Mouse (Mus musculus) cortical plate, adult 2 months (tissue): ENCODE measurements around the gene Gm45837.

Experiments
- CTCF ChIP-seq: fragments of 200-500 bp; IDR thresholded peaks from 2 replicates; pipeline ENCODE4 v1.5.1; 2011; ENCODE audit warnings: mild to moderate bottlenecking, control low read depth, low read length; ENCODE audit not compliant: insufficient read depth; ENCODE audit errors: extremely low read depth
- POLR2A ChIP-seq: fragments of 200-500 bp; IDR thresholded peaks from 2 replicates; pipeline ENCODE4 v1.6.1; 2011; ENCODE audit warnings: mild to moderate bottlenecking, low read length, control low read depth; ENCODE audit not compliant: insufficient read depth; ENCODE audit errors: extremely low read depth

GRCm38 (mm10) chr7:101481872-101482498 is 71.3 kb downstream of the Gm45837 start:
- TF ChIP-seq POLR2A = no peak
- TF ChIP-seq CTCF = no peak
